Mouse (Mus musculus): ENCODE data around the gene F2.

The F2 gene

GRCm38 (mm10) chr2:91636229-91636628 is at the start of gene F2:
F2 (minus strand) TSS chr2:91636414.
- DNase-seq (ENCODE audit: low spot score) = no peak

- DNase-seq (ENCODE audit: low spot score) = no peak
Observed at GRCm38 (mm10) chr2:91683919-91684318, 47.7 kb upstream of the F2 start.

- DNase-seq (ENCODE audit: low spot score) = no peak
Observed at GRCm38 (mm10) chr2:91682850-91683249, 46.6 kb upstream of the F2 start.

GRCm38 (mm10) chr2:91676961-91677360 is 40.7 kb upstream of the F2 start:
- DNase-seq (ENCODE audit: low spot score) = no peak

- DNase-seq (ENCODE audit: low spot score) = no peak
Observed at GRCm38 (mm10) chr2:91676420-91676819, 40.2 kb upstream of the F2 start.

- DNase-seq (ENCODE audit: low spot score) = no peak
Observed at GRCm38 (mm10) chr2:91674895-91675294, 38.7 kb upstream of the F2 start.

GRCm38 (mm10) chr2:91673587-91673986 is 37.4 kb upstream of the F2 start:
- no peak for DNase-seq (ENCODE audit: low spot score)

GRCm38 (mm10) chr2:91670038-91670437 is 33.8 kb upstream of the F2 start:
- no peak for DNase-seq (ENCODE audit: low spot score)

GRCm38 (mm10) chr2:91669326-91669725 is 33.1 kb upstream of the F2 start:
- DNase-seq (ENCODE audit: low spot score) = no peak

GRCm38 (mm10) chr2:91667747-91668146 is 31.5 kb upstream of the F2 start:
- no peak for DNase-seq (ENCODE audit: low spot score)

- no peak for DNase-seq (ENCODE audit: low spot score)
Observed at GRCm38 (mm10) chr2:91666386-91666910, 30.2 kb upstream of the F2 start.

- DNase-seq (ENCODE audit: low spot score) = no peak
Observed at GRCm38 (mm10) chr2:91664780-91665179, 28.6 kb upstream of the F2 start.

- DNase-seq (ENCODE audit: low spot score) = no peak
Observed at GRCm38 (mm10) chr2:91660981-91661380, 24.8 kb upstream of the F2 start.

GRCm38 (mm10) chr2:91659657-91660056 is 23.4 kb upstream of the F2 start:
- no peak for DNase-seq (ENCODE audit: low spot score)

GRCm38 (mm10) chr2:91656774-91657173 is 20.6 kb upstream of the F2 start:
- DNase-seq (ENCODE audit: low spot score) = no peak

GRCm38 (mm10) chr2:91655827-91656226 is 19.6 kb upstream of the F2 start:
- no peak for DNase-seq (ENCODE audit: low spot score)

- DNase-seq (ENCODE audit: low spot score) = no peak
Observed at GRCm38 (mm10) chr2:91655388-91655787, 19.2 kb upstream of the F2 start.

- no peak for DNase-seq (ENCODE audit: low spot score)
Observed at GRCm38 (mm10) chr2:91652863-91653262, 16.6 kb upstream of the F2 start.

- DNase-seq (ENCODE audit: low spot score) = no peak
Observed at GRCm38 (mm10) chr2:91651458-91652258, 15.4 kb upstream of the F2 start.

GRCm38 (mm10) chr2:91650360-91650995 is 14.3 kb upstream of the F2 start:
- no peak for DNase-seq (ENCODE audit: low spot score)

GRCm38 (mm10) chr2:91649553-91650359 is 13.5 kb upstream of the F2 start, which contains the start of the genes Zfp408 and Arhgap1:
Zfp408 (minus strand) TSS chr2:91649791.
Arhgap1 (plus strand) TSS chr2:91649860.
- peak; percentile 93 for DNase-seq (ENCODE audit: low spot score)

- no peak for DNase-seq (ENCODE audit: low spot score)
Observed at GRCm38 (mm10) chr2:91649152-91649551, 12.9 kb upstream of the F2 start.

All from spleen, adult 12 weeks (tissue).